Mouse (Mus musculus) embryo, embryonic 11 days (tissue): ENCODE data around the gene Map7.

Source experiments
- DNase-seq: peaks from one replicate; pipeline ENCODE4 v3.0.0-alpha.2; 2015

Gene Map7

DNA sequence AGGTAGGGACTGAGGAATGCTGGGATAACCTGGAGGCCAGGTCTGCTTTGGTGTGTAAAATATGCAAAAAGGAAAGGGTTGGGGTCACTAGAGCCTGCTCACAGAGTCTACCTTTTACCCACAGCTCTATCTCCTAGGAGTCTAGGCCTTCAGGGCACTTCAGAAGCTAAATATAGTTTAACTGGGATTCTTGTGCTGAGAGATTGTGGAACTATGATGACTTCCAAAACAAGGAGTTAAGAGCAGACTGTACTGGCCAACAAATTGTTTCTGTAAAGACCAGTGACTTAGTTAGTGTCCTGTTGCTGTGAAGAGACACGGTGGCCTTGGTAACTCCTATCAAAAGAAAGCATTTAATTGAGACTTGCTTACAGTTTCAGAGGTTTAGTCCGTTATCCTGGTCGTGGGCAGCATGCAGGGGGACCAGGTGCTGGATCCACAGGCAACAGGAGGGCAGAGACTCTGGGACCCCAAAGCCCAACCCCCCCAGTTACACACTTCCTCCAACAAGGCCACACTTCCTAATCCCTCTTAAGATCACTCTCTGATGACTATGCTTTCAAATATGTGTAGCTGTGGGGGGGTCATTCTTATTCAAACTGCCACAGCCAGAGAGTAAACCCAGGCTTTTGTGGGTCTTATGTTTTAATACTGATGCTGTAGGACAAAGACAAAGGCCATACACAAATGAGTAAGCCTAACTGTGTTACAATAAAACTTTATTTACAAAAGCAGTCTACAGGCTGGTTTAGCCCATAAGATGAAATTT lies 150.1 kb downstream of the Map7 start:
- DNase-seq = no peak

DNA sequence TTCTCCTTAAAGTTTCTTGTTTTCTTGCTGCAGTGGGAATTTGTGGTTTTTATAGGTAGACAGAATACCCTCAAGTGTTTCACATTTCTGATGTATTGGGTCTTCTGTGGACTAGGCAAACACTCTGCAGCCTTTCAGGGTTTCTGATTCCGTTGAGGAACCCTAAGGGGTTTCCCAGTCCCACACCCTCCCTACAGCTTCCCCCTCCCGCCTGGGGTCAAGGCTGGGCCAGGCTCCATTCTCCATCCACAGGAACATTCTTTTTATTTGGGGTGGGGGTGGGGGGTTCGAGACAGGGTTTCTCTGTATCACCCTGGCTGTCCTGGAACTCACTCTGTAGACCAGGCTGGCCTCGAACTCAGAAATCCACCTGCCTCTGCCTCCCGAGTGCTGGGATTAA lies 150.8 kb downstream of the Map7 start:
- DNase-seq = no peak

DNA sequence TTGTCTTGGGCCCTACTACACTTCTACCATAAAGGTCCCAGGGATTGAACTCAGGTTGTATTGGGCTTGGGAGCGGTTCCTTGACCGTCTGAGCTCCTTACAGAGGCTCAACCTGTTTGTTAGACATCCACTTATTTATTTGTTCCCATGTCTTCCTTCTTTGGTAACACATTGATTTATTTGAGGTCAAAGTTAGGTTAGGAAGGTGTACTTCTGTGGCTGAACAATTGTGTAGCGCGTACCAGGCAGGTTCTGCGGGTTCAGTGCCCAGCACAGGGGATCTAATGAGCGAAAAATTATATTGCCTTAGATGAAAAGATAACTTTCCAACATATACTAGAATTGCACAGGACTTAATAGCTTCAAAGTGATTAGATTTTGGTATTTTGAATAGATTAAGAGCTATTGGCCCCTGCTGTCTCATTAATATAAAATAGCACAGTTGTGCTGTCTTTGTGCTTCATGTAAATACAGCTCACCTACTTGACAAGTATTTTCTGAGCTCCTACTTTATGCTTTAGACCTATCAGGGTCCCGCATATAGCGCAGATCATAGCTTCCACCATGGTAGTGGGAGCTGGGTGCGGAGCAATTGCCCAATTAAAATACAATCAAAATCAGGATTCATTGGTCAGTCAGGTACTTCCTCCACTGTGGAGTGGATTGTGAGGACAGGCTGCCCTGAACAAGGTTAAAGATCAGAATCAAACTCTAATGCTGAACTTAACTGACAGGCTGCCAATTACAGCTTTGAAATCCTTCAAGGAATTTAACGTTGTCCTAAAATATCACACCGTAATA lies 162.9 kb downstream of the Map7 start:
- peak; percentile 24 for DNase-seq

DNA sequence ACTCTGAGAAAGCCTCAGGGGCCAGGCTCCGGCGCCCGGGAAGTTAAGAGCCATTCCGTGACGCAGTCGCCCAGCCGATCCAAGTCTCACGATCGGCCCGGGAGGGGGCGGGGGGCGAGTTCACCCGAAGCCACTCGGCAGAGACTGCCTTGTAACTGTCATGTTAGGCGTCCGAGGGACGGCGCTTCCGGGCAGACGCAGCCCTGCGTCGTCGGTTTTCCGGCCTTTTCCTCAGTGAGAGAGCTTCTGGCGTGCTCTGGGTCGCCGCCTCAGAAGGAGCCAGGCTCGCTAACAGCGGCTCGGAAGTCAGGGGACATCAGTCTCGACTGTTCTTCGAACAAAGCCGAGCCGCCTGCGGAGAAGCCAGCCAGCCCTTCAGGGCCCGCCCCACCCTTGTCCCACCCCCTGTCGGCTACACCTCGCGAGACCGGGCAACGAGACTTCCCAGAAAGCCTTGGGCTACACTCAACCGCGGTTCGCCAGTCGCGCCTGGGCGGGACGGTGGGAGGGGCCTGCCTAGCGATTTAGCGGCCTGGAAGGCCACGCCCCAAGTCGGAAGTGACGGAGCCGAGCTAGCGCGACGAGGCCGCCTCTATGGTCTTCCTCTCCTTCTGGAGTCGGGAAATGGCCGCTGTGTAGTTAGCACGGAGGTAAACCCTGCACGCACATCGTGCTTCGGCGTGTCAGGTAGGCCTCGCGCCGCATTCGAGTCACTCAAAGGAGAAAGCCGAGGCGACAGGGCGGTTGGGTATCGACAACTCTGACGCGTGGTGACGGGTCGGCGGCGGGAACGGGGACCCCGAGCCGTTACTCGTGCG lies 163.9 kb downstream of the Map7 start, which contains the start of gene Bclaf1:
TSS of gene Bclaf1 (plus strand) at position 552 of the 818 bp plus-strand sequence.
- peak; percentile 100 for DNase-seq

DNA sequence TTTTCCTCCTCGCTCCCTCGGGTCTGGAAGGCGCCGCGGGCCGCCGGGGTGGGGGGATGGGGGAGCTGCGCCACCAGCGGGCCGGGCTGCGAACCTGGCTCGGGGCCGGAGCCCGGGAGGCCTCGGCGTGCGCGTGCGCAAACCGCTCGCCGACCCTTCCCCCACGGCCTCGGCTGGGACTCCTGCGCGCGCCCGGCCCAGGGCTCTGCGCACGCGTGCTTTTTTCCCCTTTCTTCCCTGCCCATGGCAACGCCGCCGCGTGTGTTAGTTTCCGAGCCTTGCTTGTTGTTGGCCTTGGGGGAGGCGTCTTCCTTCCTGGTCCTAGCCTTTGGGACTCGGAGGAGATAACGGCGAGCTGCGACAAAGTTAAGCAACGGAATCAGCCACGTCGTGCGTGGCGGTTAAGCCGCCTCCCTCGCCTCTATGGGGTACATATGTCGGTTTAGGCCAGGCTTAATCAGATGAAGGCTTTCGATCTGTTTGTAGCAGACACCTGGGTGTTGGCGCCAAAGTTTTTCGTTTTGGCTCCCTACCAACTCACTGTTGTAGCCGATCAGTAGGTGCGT lies 164.5 kb downstream of the Map7 start:
- DNase-seq = peak; percentile 93

DNA sequence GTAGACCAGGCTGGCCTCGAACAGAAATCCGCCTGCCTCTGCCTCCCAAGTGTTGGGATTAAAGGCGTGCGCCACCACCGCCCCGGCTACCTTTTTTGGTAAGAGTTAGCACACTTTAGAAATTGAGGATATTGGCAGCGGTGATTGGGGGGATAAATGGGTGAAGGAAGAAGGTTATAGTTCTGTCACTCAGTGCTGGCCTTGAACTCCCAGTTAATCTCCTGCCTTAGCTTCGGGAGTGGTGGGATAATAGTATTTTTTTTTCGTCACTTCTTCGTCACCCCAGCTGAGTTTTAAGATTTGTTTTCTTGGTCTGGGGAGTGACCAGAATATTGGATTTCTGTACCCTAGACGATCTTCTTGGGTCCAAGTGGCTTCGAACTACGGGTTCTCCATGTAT lies 165.2 kb downstream of the Map7 start:
- no peak for DNase-seq

DNA sequence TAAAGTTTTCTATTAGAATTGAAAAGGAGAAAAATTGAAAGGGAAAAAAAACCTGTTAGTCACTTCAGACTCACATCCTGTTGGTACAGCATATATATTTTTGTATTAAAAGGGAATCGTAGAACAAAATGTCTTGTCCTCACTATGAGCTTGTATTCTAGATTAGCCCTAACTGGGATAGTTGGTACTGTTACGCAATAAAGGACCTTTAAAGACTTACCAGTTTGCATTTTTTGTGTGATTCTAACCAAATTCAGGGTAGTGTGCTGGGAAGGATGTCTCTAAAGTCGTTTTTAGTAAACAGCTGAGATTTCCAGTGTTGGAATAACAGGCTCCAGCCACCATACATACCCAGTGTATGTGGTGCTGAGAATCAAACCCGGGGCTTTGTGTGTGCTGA lies 165.7 kb downstream of the Map7 start:
- no peak for DNase-seq

DNA sequence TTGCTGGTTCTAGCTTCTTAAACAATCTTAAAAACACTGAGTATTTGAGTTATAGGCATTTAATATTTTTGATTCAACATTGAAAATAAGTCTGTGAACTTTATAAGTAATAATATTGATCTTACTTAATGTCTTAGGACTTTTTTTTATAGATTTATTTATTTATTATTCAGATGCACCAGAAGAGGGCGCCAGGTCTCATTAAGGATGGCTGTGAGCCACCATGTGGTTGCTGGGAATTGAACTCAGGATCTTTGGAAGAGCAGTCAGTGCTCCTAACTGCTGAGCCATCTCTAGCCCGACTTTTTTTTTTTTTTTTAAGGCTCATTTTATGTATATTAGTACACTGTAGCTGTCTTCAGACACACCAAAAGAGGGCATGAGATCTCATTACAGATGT lies 166.5 kb downstream of the Map7 start:
- peak; percentile 10 for DNase-seq

DNA sequence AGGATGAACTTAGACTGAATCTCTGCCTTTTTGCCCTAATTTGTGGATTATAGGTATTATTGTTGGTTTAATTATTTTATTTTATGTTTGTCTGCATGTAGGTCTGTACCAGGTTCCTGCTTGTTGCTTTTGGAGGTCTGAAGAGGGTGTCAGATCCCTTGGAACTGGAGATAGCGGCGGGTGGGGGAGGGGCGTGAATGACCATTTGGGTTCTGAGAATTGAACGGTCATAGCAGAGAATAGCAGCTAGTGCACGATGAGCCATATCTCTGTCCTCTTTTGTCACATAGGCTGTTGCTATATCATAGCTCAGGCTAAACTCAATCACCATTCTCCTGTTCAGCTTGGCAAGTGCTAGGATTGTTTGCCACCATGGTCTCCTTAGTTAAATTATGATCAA lies 169.2 kb downstream of the Map7 start:
- no peak for DNase-seq

DNA sequence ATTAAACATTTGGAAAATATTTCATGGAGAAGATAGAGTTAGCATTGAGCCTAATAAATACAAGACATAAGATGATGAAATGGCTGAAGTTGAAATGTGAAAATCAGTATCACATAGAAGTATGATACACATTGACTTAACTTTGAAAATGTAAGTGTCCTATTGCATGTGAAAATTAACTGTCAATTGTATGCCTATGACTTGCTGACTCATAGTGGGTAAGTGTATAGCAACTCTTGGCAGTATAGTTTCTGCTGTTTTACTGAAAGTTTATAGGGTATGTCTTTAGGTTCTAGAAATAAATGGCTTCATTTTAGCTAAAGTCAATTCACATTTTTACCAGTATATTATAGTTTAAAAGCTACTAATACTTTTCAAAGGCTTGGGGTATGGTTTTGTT lies 178.0 kb downstream of the Map7 start:
- DNase-seq = no peak
